ENCODE assay signal across 8 mouse cellular contexts in genomic region chr19:41597170-41597894, GRCm38 (mm10). TPM values are rescaled to one million over a fixed set of nuclear protein-coding genes. Genes with fewer than 3 reads are reported as not detected.
DNase-seq lines count a peak whose midpoint lies in the region; ATAC-seq lines count a peak whose summit lies in the region.

No protein-coding gene starts in this region.

- no peaks in the 10 kb centered on the region for H3K36me3 ChIP-seq in kidney, embryonic 16.5 days (ENCODE audit: insufficient read depth, low read length)
- H3K36me3 ChIP-seq in neural tube, embryonic 15.5 days: peaks cover 6% of the 10 kb centered on the region

- WGBS in kidney, embryonic 16.5 days: 82% methylated on average over 6 of the region's 6 CpGs
- 82% methylated on average over 6 of the region's 6 CpGs for WGBS in neural tube, embryonic 15.5 days

- H3K27me3 ChIP-seq in kidney, embryonic 16.5 days (ENCODE audit: insufficient read depth, low read length): no peaks in the 10 kb centered on the region
- H3K27me3 ChIP-seq in neural tube, embryonic 15.5 days (replicated peaks): no peaks in the 10 kb centered on the region

- no peak overlapping the region for H3K9ac ChIP-seq in kidney, embryonic 16.5 days (replicated peaks; ENCODE audit: low read length)
- no peak overlapping the region for H3K9ac ChIP-seq in neural tube, embryonic 15.5 days (replicated peaks)

- peaks cover 7% of the 10 kb centered on the region; the same call in 1 of the 2 replicates for H3K4me1 ChIP-seq in kidney, embryonic 16.5 days (ENCODE audit: insufficient read depth, low read length)
- peaks cover 4% of the 10 kb centered on the region; the same call in 1 of the 2 replicates for H3K4me1 ChIP-seq in neural tube, embryonic 15.5 days

- H3K27ac ChIP-seq in kidney, embryonic 16.5 days (ENCODE audit: low read length): no peak overlapping the region
- H3K27ac ChIP-seq in neural tube, embryonic 15.5 days (replicated peaks): no peak overlapping the region

- no peaks in the 10 kb centered on the region for H3K9me3 ChIP-seq in kidney, embryonic 16.5 days (ENCODE audit: low read length)
- H3K9me3 ChIP-seq in neural tube, embryonic 15.5 days (replicated peaks): no peaks in the 10 kb centered on the region

- no peak for ATAC-seq in kidney, embryonic 16.5 days (ENCODE audit: low FRiP score, low TSS enrichment)
- no peak for ATAC-seq in neural tube, embryonic 15.5 days (ENCODE audit: low FRiP score)

- H3K4me2 ChIP-seq in kidney, embryonic 16.5 days (replicated peaks; ENCODE audit: low read depth, low read length): no peak overlapping the region
- H3K4me2 ChIP-seq in neural tube, embryonic 15.5 days: no peak overlapping the region

- intact Hi-C loops in heart, postnatal 36 days (cut with DNase I): no loop called here
- intact Hi-C loops in left cerebral cortex, postnatal 14 days (cut with DNase I): no loop called here

- no peak overlapping the region for H3K4me3 ChIP-seq in kidney, embryonic 16.5 days (ENCODE audit: low read length)
- no peak overlapping the region for H3K4me3 ChIP-seq in neural tube, embryonic 15.5 days (replicated peaks)

- DNase-seq in kidney, postnatal 4 days: peak; percentile 20 to 24
- DNase-seq in adrenal gland, adult 2 months: peak; percentile 94
- peak; percentile 29 to 35 for DNase-seq in heart, postnatal 36 days
- peak; percentile 18 for DNase-seq in naive thymus-derived CD4-positive, alpha-beta T cell, adult 2 months (ENCODE audit: low read depth)
- DNase-seq in left cerebral cortex, postnatal 14 days (ENCODE audit: low spot score in 2 of 2): no peak
- no peak for DNase-seq in thymus, postnatal 25 days

RNA-seq across cellular contexts. Expression of gene Gm340, which starts 15.2 kb away (rescaled TPM):
- 1.9 and 2.4 TPM in 2 replicates for polyA plus RNA-seq in kidney, embryonic 16.5 days (2015; fragmentation: Nextera tagmentation; extraction: Ambion mirVana)
- total RNA-seq in adrenal gland, adult 2 months (2021): 10 to 100 TPM; 12.9 to 15.0 TPM
- polyA plus RNA-seq in adrenal gland, adult 2 months (2012; rRNA removed): 0.33 and 0.39 TPM in 2 replicates
- total RNA-seq in heart, postnatal 36 days (2021): 1 to 10 TPM; 8.7 to 9.0 TPM
- polyA plus RNA-seq in neural tube, embryonic 15.5 days (2015; fragmentation: Nextera tagmentation; extraction: Ambion mirVana): 1.8 TPM in 2 replicates
- 10 to 100 TPM in 1 of 2 experiments, 1 to 10 TPM in 1; 9.6 to 11.4 TPM for total RNA-seq in left cerebral cortex, postnatal 14 days (2021)

Comparison
In these comparisons a context has a peak if more than half of its experiments do, and no peak if none do; other contexts are left out.
1. DNase-seq: peak in kidney, postnatal 4 days (2 of 2), adrenal gland, adult 2 months (single experiment), heart, postnatal 36 days (2 of 2) and naive thymus-derived CD4-positive, alpha-beta T cell, adult 2 months (single experiment); none in left cerebral cortex, postnatal 14 days (0 of 2) and thymus, postnatal 25 days (single experiment).